Mouse (Mus musculus) midbrain, embryonic 14.5 days (tissue): Measurements from ENCODE around the gene Gm47985. TPM values are rescaled to one million over a fixed set of nuclear protein-coding genes. Genes with fewer than 3 reads are reported as not detected.

Experiments used
- ATAC-seq: fragments of 200-750 bp; cut with Nextera tagmentation; 2 replicates; pipeline ENCODE4 v1.8.0; 2017; ENCODE audit warnings: moderate number of reproducible peaks, moderate library complexity; ENCODE audit not compliant: low FRiP score, low TSS enrichment
- DNase-seq: peaks from one replicate; pipeline ENCODE4 v3.0.0-alpha.2; 2015
- H3K27ac ChIP-seq: fragments of 300-500 bp; sonication (generic); replicated peaks from 2 replicates; pipeline ENCODE4 v1.5.1; 2014; ENCODE audit warnings: mild to moderate bottlenecking, low read depth, low read length, moderate library complexity
- H3K27me3 ChIP-seq: fragments of 300-500 bp; sonication (generic); 2 replicates; pipeline ENCODE4 v1.6.1; 2014; ENCODE audit warnings: low read length, control low read depth, mixed read lengths; ENCODE audit not compliant: control insufficient read depth, insufficient read depth
- H3K36me3 ChIP-seq: fragments of 300-500 bp; sonication (generic); 2 replicates; pipeline ENCODE4 v1.6.1; 2014; ENCODE audit warnings: low read length, control low read depth; ENCODE audit not compliant: control insufficient read depth, insufficient read depth
- H3K4me1 ChIP-seq: fragments of 300-500 bp; sonication (generic); 2 replicates; pipeline ENCODE4 v1.6.1; 2014; ENCODE audit warnings: mild to moderate bottlenecking, antibody characterized with exemption, low read length, control low read depth; ENCODE audit not compliant: control insufficient read depth, insufficient read depth
- H3K4me2 ChIP-seq: fragments of 300-500 bp; sonication (generic); 2 replicates; pipeline ENCODE4 v1.6.1; 2014; ENCODE audit warnings: mild to moderate bottlenecking, low read length, moderate library complexity
- H3K4me3 ChIP-seq: fragments of 300-500 bp; sonication (generic); replicated peaks from 2 replicates; pipeline ENCODE4 v1.5.1; 2014; ENCODE audit warnings: low read depth, low read length
- H3K9ac ChIP-seq: fragments of 300-500 bp; sonication (generic); replicated peaks from 2 replicates; pipeline ENCODE4 v1.6.1; 2014; ENCODE audit warnings: mild to moderate bottlenecking, low read length, moderate library complexity
- H3K9me3 ChIP-seq: fragments of 300-500 bp; sonication (generic); 2 replicates; pipeline ENCODE4 v1.6.1; 2016; ENCODE audit warnings: low read length, control low read depth, mixed read lengths; ENCODE audit not compliant: control insufficient read depth
- WGBS: fragments of 180-500 bp; shearing (Covaris S2); extraction: QIAGEN DNeasy Blood & Tissue Kit; methylation state at CpG from one replicate; pipeline ENCODE4 v1.1.7; 2014; 5-methylcytosine and 5-hydroxymethylcytosine counted together
- polyA plus RNA-seq: library from polyadenylated mRNA; unstranded; fragments of >200 nt; fragmentation: Nextera tagmentation; extraction: Ambion mirVana; gene quantifications from 2 replicates; pipeline ENCODE4 v1.2.1, GENCODE M21; 2014

Gene Gm47985
- polyA plus RNA-seq, 1 experiment from 2014 or later: 0.16 TPM

DNA sequence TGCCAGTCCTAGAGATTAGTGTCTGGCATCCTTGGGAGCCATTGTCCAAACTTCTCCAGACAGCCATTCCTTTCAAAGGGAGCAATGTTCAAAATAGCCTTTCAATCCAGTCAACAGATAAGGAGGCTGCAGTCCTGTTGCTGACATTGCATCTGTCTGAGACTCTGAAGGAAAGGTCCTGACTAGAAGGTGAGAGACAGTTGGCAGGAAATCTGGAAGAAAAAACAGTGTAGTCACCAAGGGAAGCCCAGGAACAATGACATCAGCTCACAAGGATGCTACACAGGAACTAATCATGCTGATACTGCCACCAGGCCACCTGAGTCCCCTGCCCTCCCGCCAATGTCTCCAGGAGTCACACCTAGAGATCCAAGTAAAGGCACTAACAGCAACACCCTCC is 41.0 kb downstream of the Gm47985 start:
- no peak overlapping the region for H3K4me3 ChIP-seq
- H3K36me3 ChIP-seq: no peaks in the 10 kb centered on the region
- no peaks in the 10 kb centered on the region for H3K27me3 ChIP-seq
- H3K4me2 ChIP-seq: no peak overlapping the region
- H3K9me3 ChIP-seq: no peaks in the 10 kb centered on the region
- no peak overlapping the region for H3K27ac ChIP-seq
- no peaks in the 10 kb centered on the region for H3K4me1 ChIP-seq
- H3K9ac ChIP-seq: no peak overlapping the region
- no peak for ATAC-seq
- DNase-seq: no peak
- 94% methylated on average over 1 of the region's 1 CpGs for WGBS

- ATAC-seq (no peak), DNase-seq (no peak)
- H3K4me3 ChIP-seq: no peak overlapping the region
- H3K36me3 ChIP-seq: no peaks in the 10 kb centered on the region
- no peak overlapping the region for H3K27ac ChIP-seq
- no peaks in the 10 kb centered on the region for H3K27me3 ChIP-seq
- H3K9ac ChIP-seq: no peak overlapping the region
- H3K9me3 ChIP-seq: no peaks in the 10 kb centered on the region
- 90% methylated on average over 1 of the region's 1 CpGs for WGBS
- no peak overlapping the region for H3K4me2 ChIP-seq
- no peaks in the 10 kb centered on the region for H3K4me1 ChIP-seq
These were observed 42.2 kb downstream of the Gm47985 start for GRCm38 (mm10) chr1:151224536-151224935.

DNA sequence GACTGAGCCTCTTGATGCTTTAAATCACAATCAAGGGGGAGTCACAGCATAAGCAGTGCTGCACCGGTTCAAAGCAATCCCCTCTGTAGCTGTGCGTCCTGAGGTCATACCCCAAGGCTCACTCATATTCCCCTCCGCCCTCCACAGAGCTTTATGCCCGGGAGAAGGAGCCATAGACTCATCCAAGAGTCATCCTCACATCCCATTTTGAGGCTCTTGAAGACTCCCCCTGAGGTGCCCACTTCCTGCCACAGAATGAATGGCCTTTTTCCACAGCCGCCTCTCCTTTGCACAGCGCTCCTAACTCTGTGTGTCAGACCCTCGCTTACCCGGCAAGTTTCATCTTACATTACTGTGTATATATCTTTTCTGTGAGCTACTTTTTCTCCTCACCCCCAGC is 45.2 kb downstream of the Gm47985 start:
- ATAC-seq: no peak
- H3K27me3 ChIP-seq: no peaks in the 10 kb centered on the region
- 83% methylated on average over 8 of the region's 8 CpGs for WGBS
- H3K9me3 ChIP-seq: no peaks in the 10 kb centered on the region
- H3K27ac ChIP-seq: no peak overlapping the region
- no peaks in the 10 kb centered on the region for H3K36me3 ChIP-seq
- H3K4me1 ChIP-seq: no peaks in the 10 kb centered on the region
- no peak overlapping the region for H3K4me2 ChIP-seq
- H3K9ac ChIP-seq: no peak overlapping the region
- H3K4me3 ChIP-seq: no peak overlapping the region
- no peak for DNase-seq

DNA sequence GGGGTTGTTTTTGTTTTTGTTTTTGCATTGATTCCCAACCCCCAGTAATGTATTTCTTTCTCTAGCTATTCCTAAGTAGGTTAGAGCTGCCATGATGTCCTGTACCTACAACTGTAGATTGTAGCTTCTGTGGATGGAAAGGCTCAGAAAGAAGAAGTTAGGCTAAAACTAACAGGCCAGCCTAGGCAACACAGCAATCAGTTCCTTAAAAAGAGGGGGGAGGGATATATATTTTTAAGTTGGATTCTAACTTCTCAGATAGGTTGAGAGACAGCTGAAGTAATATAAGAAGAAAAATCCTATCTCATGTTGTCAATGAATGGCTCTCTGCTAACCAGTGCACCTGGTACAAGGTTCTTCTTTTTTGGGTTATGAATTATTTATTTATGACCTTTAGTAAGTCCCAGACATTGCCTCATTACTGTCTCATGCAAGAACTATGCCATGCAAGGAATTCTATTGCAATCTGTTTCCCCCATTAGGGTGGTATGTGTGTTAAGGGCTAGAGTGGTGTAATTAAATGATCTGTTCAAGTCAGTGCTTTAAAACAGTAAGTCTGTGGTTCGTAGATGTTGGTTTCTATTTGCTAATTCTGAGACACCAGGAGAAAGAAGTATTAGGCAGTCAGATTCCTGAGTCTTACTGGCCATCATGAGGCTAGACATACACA is 46.1 kb downstream of the Gm47985 start:
- Histone ChIP-seq H3K36me3 (no peaks in the 10 kb centered on the region), H3K9ac (no peak overlapping the region), H3K4me3 (no peak overlapping the region), H3K4me1 (no peaks in the 10 kb centered on the region), H3K27me3 (no peaks in the 10 kb centered on the region), H3K9me3 (no peaks in the 10 kb centered on the region), H3K4me2 (no peak overlapping the region), H3K27ac (no peak overlapping the region)
- 67% methylated on average over 1 of the region's 1 CpGs for WGBS
- ATAC-seq (no peak), DNase-seq (no peak)

DNA sequence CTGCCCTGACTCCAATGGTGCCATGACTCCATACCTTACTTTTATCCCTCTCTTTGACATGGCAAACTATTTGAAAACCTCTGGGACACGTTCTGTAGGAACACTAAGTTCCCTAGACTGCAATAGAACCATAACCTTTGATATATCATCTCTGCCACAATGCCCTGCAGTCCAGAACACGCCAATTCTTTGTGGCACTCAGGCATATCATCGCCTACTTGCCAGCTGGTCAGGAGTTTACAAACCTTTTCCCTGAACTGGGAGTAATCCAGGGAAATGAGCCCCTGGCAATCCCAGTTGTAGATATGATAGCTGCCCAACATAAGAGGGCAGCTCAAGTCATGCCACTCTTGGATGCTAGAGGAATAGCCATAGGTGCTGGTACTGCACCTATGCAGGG is 50.0 kb downstream of the Gm47985 start:
- no peak for ATAC-seq

DNA sequence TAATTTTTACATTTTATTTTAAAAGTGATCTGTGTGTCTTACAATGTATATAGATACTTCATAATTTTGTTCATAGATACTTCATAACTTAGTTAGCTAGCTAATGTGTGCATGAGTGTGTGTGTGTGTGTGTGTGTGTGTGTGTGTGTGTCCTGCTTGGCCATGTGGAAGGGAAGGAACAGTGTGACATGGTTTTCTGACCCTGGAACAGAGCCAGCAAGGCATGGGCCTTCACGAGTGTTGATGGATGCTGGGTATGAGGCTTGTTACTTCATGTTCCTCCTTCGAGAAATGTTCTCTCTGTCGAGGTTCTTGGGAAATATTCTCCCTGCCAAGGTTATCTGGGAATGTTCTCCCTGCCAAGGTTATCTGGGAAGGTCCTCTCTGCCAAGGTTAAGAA is 51.4 kb downstream of the Gm47985 start:
- no peak overlapping the region for H3K4me2 ChIP-seq
- ATAC-seq: no peak
- H3K9me3 ChIP-seq: no peaks in the 10 kb centered on the region
- no peak overlapping the region for H3K4me3 ChIP-seq
- no peaks in the 10 kb centered on the region for H3K27me3 ChIP-seq
- no peaks in the 10 kb centered on the region for H3K4me1 ChIP-seq
- no peak overlapping the region for H3K9ac ChIP-seq
- no peaks in the 10 kb centered on the region for H3K36me3 ChIP-seq
- H3K27ac ChIP-seq: no peak overlapping the region
- no peak for DNase-seq
- WGBS: 86% methylated on average over 3 of the region's 3 CpGs

More for the DNA sequence above, 50.0 kb downstream of the Gm47985 start:
- 88% methylated on average over 3 of the region's 3 CpGs for WGBS
- Histone ChIP-seq H3K27me3 (no peaks in the 10 kb centered on the region), H3K4me1 (no peaks in the 10 kb centered on the region), H3K27ac (no peak overlapping the region), H3K9ac (no peak overlapping the region), H3K4me3 (no peak overlapping the region), H3K9me3 (no peaks in the 10 kb centered on the region), H3K36me3 (no peaks in the 10 kb centered on the region), H3K4me2 (no peak overlapping the region)
- DNase-seq: no peak

Other genes starting within 250 kb of the Gm47985 start
- gene Hmcn1, start 189.1 kb upstream of the Gm47985 start, polyA plus RNA-seq: 0.74 and 1.5 TPM in 2 replicates
- not detected in 2 replicates for gene Gm8947, start 9.8 kb downstream of the Gm47985 start, polyA plus RNA-seq
- gene Gm47995, start 15.9 kb downstream of the Gm47985 start, polyA plus RNA-seq: not detected in 2 replicates
- gene 3110040M04Rik, start 21.6 kb downstream of the Gm47985 start, polyA plus RNA-seq: not detected in 2 replicates
- gene Gm47996, start 27.6 kb downstream of the Gm47985 start, polyA plus RNA-seq: not detected in 2 replicates
- gene Ivns1abp, start 161.9 kb downstream of the Gm47985 start, polyA plus RNA-seq: 182 and 297 TPM in 2 replicates
- 19.9 and 20.3 TPM in 2 replicates for gene Swt1, start 245.9 kb downstream of the Gm47985 start, polyA plus RNA-seq
- gene Trmt1l, start 246.0 kb downstream of the Gm47985 start, polyA plus RNA-seq: 31.1 and 42.8 TPM in 2 replicates